Mouse (Mus musculus) left cerebral cortex, adult 9 months (tissue): ENCODE measurements around the gene Pik3cd.

Experiments
- DNase-seq, 2 experiments: peaks; one replicate each; pipeline ENCODE4 v3.0.0; 2022; ENCODE audit warnings: low spot score in 2 of 2

Gene Pik3cd

DNA sequence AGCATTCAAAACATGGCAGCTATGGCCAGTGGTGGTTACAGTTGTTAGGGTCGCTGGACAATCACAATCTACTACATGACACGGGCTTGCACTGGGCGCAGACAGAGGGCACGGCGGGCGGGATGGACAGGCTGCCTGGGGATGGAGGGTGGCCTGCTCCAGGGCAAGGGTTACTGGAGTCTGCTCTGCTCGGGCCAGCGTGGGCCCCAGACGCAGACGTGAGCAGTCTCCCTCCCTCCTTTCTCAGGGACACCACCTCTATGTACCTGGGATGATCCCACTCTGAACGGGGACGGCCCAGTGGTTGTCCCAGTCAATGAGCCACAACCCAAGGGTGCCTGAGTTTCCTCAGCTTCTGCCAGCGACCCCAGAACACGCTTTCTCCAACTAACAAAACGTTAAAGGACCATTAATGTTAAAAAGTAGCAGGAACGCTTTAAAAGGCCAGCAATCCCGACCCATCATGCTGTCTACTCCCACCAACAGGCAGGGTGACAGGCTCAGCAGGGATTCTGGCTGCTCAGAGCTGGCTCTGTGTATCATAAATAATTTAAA lies 22.6 kb upstream of the Pik3cd start:
- DNase-seq = no peak

DNA sequence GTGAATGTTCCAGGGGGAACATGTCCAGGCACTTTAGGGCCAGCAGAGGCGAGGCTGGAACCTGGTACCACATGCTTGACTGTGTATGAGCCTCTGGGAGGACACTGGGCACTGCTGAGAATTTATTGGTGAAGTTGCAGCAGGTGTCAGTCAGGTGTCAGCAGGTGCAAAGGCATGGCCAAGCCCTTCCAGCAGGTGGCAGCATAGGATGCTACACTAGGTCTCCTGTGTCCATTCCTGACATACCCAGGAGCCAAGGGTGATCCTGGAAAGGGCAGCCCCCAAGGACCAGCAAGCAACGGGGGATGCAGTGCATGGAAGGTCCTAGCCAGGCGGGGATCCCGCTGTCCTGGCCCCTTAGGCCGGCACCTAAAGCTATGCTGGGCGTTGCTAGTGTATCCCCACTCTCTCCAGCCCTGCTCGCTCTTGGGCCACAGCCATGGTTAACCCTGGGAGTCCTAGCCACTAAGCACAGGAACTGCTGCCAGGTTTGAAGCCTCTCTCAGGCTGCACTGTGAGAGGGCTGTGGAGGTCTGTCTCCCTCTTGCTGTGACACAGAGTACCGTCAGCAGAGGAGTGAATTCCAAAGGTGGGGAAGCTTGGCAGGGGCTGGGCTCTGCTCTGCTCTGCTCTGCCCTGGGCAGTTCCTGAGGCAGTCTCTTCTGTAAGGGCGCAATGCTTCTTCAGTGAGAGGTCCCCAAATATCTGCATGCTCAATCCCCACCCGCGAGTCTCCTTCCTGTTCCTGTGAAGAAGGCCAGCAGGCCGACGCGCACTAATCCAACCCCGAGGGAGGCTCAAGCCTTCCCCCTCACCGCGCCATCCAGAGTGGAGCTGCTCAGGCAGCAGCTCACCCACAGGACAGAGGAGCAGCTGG lies 21.7 kb upstream of the Pik3cd start:
- DNase-seq = no peak

DNA sequence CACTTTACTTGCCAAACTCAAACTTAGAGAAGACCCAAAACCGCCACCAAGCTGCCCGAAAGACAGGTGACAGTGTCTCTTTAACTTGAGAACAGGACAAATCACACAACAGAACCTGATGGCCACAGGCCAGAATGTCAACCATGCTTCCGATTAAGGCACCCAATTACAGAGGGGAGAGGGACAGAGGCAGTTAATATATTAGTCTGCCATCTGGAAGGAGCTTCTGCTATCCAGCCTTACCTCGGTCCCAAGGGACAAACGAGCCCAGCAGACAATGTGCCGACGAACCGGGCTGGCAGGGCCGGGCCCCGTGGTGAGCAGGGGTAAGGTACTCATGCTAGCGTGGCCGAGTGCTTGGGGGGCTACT lies 20.6 kb upstream of the Pik3cd start:
- no peak for DNase-seq

GRCm38 (mm10) chr4:149722104-149723020 lies 20.0 kb upstream of the Pik3cd start:
- no peak for DNase-seq

DNA sequence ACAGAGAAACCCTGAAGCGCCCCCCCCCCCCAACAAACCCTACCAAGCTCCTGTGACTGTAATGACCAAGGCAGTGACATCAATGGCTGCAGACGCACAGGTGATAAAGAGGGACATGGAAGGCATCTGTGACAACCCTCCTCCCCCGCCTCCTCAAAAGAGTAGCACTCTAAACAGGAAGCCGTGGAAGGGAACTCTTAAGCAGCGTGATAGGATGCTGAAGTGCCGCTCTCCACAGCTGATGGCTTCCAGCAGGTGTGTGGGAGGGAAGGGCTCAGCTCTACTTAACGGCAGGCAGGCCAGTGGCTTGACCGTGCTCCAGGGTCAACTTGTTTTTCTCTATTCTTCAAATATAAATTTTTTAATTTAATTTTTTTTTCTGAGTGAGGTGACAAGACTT lies 18.8 kb upstream of the Pik3cd start:
- no peak for DNase-seq

GRCm38 (mm10) chr4:149719686-149720085 lies 17.3 kb upstream of the Pik3cd start:
- peak in 1 of 2 experiments; percentile 50 for DNase-seq

GRCm38 (mm10) chr4:149714542-149714941 lies 12.2 kb upstream of the Pik3cd start:
- DNase-seq = no peak

GRCm38 (mm10) chr4:149711955-149712354 lies 9.6 kb upstream of the Pik3cd start:
- DNase-seq = no peak

- DNase-seq = no peak
Measured at GRCm38 (mm10) chr4:149711485-149711884, 9.1 kb upstream of the Pik3cd start.

DNA sequence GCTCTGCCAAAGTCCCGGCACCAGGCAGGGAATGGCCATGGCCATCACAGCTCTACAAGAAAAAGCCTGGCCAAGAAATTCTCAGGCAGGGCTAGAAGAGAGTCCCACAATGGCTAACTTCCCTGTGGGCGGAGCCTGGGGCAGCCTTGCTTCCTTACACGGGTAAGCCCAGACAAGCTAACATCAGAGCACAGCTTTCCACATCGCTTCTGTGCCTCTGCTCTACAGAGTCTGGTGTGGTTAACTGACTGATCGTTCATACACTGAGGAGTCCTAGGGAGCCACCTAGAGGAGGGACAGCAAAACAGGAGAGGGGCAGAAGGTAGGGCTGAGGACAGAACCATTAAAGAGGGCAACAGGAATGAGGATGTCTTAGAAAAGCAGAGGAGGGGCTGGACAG lies 8.1 kb upstream of the Pik3cd start:
- DNase-seq = peak in 1 of 2 experiments; percentile 74

GRCm38 (mm10) chr4:149705941-149706340 lies 3.6 kb upstream of the Pik3cd start:
- no peak for DNase-seq

DNA sequence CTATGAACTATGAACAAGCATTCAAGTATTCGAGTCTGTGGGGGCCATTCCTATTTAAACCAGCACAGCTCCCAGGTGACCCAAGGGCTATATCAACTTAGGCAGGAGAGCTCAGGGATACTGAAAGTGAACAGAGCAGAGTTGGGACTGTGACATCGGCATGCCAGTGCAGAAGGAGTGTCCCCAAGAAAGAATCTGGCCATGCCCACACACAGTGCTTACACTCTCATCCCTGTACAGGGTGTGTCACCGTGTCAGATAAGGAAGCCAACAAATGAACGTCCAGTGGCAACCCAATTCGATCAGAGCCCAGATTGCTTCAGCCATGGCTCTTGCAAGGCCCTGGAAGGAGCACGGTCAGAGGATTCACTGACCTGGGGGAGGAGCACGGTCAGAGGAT lies 2.9 kb upstream of the Pik3cd start:
- no peak for DNase-seq

DNA sequence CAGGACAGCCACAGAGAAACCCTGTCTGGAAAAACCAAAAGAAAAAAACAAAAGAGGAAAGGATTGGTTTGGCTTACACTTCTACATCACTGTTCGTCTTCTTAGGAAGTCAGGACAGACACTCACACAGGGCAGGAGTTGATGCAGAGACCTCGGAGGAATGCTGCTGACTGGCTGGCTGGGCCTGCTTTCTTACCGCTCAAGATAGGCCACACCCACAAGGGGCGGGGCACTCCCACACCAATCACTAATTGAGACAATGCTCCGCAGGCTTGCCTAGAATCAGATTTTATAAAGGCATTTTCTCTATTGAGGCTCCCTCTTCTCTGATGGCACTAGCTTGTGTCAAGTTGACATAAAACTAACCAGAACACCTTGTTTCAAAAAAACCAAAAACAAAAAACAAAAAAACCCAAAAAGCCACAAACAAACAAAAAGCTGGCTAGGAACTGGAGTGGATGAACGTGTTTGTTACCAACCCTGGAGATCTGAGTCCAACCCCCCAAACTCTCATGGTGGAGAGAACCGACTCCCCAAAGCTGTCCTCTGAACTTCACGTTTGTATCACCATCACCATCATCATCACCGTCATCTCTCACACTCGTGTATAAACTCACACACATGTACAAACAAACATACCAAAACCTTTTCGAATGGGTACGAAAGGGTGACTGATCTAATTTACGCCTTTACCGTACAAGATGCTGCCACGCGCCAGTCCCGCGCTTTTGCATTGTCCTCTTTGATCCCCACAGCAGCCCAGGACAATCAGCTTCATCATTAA lies 753 bp downstream of the Pik3cd start:
- DNase-seq = peak in 1 of 2 experiments; percentile 41

DNA sequence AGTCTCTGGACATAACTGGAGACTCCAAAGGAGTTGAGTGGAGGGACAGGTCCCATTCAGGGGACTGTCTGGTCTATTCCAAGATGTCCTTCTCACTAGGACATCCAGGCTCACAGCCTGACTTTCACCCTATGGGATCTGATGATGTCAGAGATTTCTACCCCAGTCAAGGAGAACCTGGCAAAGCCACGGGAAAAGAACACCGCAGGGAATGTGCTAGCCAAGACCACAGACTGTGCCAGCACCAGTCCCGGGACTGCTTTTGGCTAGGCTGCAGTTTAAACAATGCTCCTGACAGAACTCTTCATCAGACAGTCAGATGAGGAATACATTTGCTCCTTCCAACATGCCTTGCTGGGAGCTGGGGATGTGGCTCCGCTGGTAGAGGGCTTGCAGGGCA lies 2.4 kb downstream of the Pik3cd start:
- no peak for DNase-seq

DNA sequence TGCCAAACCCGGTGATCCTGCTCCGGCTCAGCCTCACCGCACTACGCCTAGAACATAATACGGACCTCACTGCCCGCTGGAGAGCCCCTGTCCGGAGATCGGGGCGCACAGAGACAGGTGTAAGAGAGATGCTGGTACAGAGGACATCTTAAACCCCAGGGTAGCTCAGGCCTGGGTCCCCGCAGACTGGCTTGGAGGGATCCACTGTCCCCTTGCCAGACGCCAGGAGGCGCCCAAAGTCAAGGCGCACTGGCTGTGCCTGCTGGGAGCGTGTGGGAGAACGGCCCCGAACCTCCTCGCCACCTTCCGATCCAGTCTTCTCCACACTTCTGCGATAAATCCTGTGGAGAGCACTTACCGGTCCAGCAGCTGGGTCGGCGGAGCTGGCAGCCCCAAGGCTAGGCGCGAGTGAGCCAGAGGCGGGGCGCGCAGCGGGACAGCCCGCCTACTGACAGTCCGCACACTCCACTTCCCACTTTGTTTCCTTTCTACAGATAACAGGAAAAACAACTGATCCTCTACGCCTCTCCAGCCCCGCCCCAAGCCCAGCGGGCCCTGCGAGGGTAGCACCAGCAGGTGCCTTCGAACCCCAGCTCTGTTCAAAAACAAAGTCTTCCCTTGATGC lies 4.1 kb downstream of the Pik3cd start:
- peak in 1 of 2 experiments; percentile 25 for DNase-seq

- DNase-seq = no peak
Measured at GRCm38 (mm10) chr4:149697506-149698196, 4.7 kb downstream of the Pik3cd start.

- DNase-seq = no peak
Measured at GRCm38 (mm10) chr4:149696189-149696971, 6.0 kb downstream of the Pik3cd start.

DNA sequence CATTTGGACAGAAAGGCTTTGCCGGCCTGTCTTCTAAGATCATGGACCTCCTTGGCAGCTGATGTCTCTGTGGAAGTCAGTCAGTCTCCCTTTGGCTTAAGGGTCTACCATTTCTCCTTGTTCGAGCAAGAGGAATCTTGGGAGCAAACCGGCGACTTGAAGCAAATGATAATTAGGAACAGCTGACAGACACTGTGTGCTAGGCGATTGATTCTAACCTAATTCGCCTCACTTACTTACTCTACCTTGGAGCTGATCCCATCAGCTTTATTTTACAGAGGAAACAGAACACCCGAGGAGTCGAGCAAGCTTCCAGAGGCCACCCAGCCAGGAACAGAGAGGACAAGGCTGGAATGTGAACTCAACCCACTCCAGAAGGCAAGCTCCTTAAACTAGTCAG lies 11.0 kb downstream of the Pik3cd start:
- DNase-seq = no peak

DNA sequence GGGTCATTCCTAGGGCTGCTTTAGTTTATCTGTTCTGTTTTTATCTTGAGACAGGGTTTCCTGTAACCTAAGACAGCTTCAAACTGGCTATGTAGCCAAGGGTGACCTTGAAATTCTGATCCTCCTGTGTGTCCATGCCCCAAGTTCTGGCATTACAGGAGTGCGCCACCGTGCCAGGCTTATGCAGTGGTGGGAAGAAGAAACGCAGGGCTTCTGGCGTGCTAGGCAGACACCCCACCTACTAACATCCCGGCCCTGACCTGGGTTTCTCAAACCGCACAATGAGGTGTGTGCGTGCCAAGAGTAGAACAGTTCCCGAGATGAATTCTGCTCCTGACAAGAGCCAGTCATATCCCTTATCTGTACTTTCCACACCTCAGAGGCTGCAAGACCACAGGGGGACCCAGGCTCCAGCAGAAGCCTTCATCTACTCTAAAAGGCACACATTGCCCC lies 11.5 kb downstream of the Pik3cd start:
- DNase-seq = no peak
